Mouse (Mus musculus) kidney, postnatal 25 days (tissue): ENCODE measurements around the gene Ccdc54.
A peak's percentile ranks its signal among the peaks of the same experiment; 100 is the strongest.

ENCODE experiments used
- DNase-seq, 2 experiments: peaks; one replicate each; pipeline ENCODE4 v3.0.0; 2021; ENCODE audit warnings: mixed read lengths in 2 of 2

Gene Ccdc54

DNA sequence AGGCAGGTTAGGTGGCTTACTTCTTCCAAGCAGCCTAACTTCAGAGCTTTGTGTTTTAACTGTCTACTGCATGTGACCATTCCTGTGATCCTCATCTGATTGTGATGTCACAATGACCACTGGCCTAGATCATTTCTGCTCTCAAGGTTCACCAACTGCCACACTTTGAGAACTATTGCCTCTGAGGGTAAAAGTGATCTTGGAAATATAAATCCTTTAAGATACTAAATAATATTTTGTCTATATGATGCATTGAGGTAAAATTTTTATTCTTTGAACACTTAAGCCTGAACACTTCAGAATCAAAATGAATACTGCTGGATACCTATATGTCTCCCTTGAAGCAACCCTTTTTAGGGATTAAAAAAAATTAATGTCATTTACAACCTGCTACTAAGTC lies at the start of gene Ccdc54:
Gene Ccdc54, minus strand, starts transcription at position 101 of the 400 bp plus-strand sequence.
- no peak for DNase-seq

DNA sequence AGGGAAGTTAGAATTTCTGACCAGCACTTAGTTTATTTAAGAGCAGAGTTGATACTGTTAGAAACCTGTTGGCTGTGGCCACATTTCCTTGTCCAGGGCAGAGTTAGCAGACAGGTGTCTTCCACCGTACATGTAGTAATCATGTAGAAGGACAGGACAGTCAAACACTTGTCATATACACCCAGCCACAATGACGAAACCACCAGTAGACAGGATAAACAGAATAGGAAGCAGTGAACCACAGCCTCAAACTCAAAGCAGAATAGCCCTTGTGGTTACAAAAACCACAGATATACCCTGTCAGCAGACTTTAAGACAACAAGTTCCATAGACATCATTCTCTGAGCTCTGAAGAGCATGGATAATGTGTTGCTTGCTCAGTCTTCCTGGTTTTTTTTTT lies 41.6 kb upstream of the Ccdc54 start:
- no peak for DNase-seq

DNA sequence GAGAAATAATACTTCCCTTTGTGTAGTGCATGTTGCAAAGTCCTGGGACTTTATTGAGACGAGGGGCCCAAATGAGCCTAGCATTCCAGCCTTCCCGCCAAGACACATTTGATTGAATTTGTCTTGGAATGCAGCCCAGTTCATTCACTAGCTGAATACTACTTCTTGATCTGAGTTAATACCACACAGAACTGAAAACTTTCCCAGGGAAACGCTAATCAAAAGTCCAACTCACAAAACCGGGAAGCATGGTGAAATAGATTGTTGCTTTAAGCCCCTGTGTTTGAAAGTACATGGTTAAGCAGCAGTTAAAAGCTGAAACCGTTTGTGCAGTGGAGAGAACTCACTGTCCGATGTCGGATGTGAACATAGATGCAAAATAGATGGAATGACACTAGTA lies 24.6 kb upstream of the Ccdc54 start:
- DNase-seq, result no peak

DNA sequence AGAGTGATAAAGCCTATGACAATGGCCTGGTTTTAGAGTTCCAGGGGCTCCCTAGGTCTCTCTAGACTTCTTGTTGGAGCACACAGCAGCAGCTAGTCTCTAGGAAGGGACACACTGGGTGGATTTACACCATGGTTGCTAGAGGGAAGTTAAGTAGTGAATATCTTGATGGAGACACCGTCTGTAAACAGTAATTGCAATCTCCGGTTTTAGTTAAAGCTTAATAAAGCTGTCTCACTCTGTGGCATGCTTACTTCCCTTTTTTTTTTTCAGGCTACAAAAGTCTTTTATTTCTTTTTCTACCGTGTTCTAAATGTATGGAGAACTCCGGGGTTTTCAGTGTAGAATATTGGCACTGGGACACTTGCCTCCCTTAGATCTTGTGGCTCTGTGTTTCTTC lies 22.0 kb upstream of the Ccdc54 start:
- no peak for DNase-seq

DNA sequence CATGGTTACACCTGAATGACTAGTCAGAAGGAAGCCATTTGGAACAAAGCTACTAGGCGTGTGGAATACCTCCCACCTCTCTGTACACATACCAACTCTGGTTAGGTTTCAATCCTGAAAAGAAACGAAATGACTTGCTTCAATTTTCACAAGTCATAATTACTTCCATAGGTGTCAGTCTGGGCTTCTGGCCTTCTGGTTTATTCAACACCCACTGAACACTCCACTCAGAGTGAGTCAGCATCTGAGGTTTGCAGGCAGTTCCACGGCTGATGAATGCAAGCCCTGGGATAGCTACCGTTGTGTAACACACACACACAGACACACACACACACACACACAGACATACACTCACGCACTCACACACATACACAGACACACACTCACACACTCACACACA lies 19.6 kb upstream of the Ccdc54 start:
- DNase-seq, result no peak

DNA sequence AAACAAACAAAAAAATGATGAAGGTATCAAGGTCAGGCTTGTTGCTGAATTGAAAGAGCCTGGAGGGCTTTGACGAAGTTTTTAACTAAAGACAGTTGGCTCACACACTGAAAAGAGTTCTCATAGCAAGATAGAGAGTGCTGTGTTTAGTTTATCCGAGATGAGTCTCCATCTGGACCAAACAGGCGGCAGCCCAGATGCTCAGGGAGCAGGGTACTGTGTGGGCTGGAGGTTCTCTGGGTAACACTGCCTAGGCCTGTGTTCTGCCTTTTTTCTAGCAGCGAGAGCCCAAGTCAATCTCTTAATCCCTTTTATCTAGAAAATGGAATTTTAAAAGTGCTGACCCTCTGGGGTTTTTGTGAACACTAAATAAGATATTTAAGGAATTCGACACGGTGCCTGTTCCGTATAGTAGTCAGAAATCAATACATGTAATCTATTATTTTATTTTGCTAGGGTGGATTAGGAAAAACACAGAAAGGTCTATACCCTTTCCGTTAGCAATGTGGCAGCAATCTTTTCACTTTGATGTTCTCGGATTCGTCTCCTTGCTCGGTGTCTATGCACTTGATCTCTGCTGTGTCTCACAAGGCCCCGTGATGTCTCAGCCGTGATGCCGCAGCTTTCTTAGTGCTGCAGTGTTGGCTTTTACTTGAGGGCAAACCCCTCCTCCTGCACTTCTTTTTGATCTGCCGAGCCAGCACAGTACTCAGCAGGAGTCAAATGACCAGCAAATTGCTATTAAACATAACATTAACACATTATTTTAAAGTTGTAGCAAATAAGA lies 17.0 kb upstream of the Ccdc54 start:
- no peak for DNase-seq

DNA sequence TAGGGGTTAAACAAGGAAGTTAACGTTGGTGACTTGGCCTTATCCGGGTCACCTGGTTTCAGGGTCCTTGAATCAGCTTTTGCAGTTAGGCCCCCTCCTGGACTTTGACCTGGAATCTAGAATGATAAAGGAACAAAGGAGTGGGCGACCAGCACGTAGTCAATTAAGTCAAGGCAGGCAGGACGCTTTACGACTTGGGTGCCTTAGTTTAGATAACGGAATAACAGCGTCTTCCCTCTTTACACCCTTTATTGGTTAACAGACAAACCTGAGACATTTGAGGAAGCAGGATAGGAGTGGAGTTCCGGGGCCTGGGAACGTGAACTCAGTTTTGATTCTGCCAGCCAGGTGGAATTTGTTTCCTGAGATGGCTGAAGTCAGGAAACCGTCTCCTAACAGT lies 13.9 kb upstream of the Ccdc54 start:
- DNase-seq, result no peak

DNA sequence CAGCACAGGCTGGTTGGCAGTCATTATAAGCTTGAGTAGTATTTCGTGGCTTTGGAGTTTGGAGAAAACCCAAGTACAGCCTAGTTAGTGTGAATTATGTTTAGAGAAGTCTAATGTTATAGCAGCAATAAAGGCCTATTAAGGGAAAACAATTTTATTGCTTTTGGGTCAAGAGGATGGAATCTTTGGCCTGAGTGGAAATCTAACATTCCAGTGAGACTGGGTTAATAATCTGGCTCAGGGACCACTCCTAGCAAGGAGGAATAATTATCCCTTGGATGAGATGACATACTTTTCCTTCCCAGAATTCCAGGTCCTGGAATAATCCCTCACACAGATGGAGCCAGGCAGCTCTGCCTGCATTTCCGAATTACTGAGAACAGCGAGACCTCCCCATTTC lies 11.0 kb upstream of the Ccdc54 start:
- DNase-seq, result no peak

DNA sequence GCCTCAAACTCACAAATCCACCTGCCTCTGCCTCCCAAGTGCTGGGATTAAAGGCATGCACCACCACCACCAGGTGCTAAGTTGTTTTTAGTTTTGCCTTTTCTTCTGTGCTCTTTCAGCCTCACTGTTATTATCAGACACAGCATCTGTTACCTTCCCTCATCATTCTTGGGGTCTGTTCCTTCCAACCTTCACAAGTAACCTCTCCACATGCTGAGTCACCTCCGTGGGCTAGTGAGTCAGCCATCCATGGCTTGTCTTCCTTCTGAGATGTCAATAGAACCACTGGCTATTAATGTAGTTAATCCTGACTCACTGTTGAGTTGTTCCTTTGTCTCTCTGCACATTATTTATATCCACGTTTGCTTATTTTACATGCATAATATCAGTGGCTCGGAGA lies 9.7 kb upstream of the Ccdc54 start:
- no peak for DNase-seq

DNA sequence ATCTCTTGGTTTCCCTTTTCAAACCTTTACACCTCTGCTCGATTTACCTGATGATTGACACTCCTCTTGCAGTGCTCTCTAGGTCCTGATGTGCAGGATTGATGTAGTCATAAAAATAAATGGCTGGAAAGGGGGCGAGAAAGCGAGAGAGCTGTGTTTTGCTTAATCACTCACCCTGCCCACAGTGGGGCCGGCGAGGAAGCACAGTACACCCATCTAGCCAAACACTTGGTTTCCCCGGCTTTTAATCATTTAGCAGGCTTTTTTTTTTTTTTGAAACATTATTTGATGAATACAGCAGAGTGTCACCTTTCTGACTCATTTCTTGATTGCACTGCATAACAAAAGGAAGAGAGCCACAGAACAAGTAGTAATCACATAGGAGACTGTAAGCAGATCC lies 5.7 kb upstream of the Ccdc54 start:
- DNase-seq, result no peak

DNA sequence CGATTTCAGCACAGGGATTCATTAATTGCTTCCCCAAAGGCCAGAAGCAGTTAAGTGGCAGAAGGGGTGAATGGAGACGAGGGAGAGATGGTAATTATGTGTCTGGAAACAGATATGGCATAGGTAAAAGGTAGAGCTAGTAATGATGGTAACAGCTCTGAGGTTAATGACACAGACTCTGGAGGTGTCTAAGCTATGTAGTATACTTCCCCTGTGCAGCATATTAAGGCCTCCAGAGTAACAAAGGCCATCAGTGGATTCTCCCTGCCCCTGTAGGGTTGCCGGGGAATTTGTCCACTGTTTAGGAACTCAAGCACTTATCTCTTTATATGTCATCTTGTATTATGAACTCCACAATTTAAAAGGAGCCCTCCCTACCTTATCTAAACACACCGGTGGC lies 5.2 kb upstream of the Ccdc54 start:
- DNase-seq, result no peak

DNA sequence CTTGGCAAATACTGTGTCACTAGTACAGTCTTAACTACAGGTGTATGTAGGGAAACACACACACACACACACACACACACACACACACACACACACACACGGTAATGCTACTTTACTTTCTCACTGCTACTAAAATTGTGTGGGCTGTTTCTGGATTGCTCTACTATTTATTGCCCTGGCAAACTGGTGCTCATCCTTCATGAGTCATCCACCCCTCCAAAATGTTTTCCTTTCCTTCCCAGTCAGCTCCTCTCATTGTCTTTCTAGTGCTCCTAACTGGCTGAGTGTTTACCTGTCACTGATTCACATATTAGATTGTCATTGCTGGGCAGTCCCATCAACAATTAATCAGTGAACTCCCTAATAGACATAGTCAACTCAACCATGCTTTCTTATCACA lies 3.9 kb upstream of the Ccdc54 start:
- no peak for DNase-seq

DNA sequence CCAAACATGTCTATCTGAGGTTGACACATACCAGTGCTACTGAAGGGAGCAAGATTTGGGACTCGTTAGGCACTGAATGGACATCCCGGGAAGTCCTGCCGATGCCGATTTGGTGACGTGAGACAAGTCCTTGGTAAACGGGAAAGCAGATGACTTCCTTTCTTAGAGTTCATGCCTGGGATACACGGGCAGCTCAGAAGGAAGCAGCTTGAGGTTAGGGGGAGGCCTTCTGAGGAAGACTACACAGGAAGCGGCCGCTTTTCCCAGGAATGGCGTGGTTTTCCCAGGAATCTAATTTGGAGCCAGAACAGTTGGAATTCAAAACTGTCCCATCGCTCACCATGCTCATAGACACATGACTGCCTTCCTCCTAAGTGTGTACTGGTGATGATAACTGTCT lies 2.4 kb upstream of the Ccdc54 start:
- peak; percentile 15 to 53 for DNase-seq

DNA sequence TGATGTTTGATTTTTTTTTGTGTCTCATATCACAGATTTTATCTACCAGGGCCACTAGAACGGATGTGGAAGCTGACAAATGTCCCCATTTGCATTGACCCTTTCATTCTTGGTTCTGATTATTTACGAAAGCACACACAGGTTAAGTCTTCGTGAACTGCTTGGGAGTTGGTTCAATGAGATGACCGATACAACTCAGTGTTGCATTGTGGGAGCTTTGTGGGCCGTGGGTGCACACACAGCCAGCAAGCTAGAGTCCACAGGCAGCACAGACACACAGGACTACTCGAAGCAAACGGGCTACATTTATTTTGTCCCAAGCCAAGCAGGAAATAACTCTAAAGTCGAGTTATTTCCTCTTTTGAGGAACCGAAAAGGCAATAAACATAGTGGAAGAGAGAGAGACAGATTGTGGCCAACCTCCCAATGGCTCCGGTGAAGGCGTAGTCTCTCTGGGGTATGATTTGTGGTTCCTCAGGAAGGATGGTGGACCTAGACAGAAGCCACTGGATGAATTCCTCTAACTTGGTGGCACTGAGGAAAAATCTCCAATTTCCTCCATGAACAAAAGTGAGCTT lies 1.3 kb downstream of the Ccdc54 start:
- DNase-seq, result peak in 1 of 2 experiments; percentile 5

DNA sequence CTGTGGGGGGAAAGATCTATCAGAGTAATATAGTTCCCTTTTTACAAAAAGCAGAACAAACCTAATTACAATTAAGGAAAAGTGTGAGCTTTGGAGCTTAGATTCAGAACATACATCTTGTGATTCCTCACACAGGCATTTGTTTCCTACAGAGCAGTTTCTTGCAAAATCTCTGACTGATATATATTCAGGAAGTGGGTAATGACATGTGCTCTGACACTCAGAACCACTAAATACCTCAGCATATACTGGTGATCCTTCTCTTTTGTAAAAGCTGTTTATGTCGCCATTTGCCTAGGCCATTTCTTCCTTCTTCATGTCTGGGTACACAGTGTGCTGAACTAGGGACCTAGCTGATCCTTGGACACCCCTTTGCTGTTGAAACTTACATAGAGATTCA lies 2.8 kb downstream of the Ccdc54 start:
- DNase-seq, result no peak

DNA sequence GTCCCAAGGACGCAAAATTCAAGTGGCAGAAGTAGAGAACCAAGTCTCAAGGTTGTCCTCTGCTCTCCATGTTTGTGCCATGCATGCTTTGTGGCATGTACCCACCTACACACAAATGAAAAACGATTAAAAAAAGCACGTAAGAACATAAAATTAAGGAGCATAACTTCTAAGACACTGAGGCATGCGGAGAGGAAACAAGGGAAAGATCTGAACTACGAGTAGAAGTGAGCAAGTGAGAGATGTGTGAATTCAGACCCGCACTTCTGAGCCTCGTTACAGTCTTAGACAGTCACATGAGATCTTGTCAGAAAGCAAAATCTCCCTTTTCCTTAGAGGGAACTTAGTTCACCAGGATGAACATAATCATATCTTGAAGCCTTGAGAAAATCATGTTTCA lies 3.8 kb downstream of the Ccdc54 start:
- no peak for DNase-seq

DNA sequence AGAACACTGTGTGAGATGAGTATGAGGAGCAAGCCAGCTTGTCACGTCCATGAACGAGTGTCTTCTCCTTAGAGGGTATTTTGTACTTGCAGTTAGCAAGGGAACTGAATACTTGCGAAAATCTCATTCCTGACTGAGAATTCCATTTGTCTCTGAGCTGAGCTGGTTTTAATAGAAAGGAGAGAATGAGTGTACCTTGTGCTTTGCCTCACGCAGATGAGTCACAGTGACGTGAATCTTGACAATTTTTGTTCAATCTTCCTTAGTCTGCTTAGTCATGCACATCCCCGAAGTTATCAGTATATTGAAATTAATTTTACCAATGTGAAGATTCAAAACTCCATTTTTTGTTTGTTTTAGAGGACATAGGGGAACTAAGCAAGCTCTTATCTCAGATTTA lies 12.6 kb downstream of the Ccdc54 start:
- DNase-seq, result no peak

DNA sequence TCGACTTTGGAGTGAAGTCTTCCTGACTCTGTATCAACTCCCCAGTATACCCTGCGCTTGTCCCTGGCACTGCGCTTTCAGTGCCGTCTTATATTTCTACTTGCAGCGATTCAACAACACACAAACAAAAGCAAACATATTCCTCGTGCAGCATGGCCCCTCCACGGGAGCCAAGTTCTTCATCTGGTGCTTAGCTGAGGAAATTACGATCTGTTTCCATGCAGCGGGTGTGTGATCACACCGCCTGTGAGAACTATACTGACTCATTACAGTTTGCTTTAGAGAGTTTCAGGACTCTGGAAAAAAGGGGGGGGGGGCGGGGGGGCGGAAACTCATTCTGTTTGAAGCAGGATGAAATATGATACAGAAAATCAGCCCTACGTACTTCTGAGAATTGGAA lies 18.4 kb downstream of the Ccdc54 start:
- DNase-seq, result no peak

DNA sequence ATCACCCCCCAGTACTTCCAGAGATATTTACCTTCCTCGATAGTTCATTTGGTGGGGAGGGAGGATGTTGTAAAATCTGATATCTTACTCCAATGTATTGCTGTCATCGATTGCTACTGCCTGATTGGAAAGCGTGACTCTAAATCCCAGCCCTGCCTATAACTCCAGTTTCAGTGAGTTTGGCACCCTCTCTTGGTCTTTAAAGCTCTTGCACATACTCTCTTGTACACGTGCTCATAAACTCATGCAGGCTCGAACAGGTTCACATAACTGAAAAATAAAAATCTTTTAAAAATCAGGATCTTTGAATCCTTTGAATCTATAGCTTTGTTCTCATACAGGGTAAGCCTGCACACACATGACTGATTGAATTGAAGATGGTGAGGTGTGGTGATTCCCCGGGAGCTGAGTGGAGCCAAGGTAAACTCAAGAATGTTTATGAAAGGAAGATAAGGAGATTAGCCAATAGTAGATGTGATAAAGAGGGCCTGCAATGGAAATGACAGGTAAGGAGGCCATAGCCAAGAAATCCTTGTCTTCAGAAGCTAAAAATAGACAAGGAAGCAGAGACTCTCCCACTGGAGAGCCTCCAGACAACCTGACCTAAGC lies 31.7 kb downstream of the Ccdc54 start:
- DNase-seq, result no peak

DNA sequence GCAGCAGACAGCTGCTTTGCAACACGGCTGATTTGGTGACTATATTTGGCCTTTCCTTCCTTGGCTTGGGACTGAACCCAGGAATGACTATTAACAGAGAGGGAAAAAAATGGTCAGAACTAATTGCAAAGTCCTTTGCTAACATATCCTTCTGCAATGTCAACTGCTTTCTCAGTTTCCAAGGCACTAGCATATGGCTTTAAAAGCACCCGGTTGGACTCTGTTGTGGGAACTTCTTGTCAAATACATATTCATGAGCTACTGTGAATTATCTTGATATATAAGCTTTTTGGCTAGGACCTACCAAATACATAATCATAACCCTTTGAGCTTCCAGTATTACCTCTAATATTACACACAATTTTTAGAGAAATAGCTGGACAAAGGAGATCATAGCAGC lies 37.1 kb downstream of the Ccdc54 start:
- DNase-seq, result no peak

DNA sequence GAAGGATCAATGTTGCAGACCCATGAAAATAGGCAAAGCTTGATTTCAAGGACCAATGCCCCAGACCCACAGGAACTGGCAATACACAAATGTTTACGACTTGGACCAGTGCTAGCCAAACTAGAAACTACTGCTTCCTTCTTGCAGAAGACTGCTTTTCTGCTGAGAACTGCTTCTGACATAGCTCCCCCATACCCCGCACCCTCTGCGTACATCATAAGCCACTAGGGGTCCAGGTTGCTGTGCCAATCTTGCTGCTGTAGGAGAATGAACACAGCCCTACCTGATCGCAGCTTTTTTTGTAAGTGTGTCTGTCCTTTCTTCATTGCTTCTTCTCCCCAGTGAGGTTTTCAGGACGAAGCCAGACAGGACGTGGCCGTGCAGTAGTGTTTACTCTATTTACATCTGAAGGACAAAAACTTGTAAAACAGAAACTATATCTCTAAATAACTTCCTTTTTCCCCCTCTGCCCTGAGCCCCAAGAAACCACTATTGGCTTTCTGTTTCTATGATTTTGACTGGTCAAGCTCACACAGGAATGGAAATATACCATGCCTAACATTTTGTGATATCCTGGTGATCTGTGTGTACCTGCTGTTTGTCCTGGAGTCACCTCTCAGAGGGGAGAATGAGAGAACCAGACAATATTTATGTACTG lies 39.0 kb downstream of the Ccdc54 start:
- DNase-seq, result no peak

DNA sequence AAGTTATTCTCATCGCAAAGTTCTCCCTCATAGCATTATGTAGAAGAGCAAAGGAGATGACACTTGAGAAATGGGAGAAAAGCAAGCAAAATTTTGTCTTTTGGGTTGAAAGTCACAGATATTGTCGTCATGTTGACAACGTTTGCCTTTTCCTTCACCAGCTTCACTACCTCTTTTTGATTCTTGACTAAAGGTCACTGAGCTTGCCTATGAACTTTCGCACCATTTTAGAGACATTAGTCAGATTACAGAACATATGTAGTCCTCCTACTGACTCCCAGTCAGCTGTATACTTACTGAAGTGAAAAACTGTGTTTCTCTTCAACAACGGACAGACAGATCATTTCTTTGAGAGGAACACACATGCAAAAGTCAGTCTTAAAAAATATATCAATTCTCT lies 40.0 kb downstream of the Ccdc54 start:
- DNase-seq, result no peak

DNA sequence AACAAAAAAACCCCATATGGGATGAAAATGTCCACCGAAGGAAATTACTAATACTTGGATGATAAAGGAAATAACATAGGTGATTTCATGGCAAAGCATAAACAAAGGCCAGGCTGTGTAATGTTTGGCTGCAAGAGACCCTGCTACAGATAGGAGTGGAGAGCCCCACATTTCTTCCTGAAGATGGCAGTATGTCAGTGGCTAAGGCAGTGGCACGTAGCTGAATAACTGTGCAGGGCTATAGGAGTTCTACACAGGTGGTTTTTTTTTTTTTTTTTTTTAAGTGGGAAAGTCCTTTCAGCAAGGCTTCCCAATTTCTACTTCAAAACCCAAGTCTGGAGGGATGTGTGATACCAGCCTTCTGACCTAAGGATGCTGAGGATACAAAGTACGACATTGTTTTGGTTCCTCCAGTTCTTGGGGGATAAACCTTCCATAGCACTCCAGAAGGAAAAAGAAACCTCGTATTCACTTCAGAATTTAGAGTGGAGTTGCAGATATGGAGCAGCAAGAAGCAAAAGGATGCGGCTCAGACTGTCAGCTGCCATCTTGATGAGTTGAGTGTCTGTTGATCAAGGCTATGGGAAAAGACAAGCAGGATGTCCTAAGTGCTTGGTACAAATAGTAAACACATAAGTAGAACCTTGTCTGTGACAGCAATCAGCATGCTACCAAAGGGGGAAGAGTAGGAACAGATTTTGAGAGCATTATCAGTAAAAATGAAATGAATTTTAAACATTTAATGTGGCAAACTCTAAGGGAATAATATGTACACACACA lies 48.2 kb downstream of the Ccdc54 start:
- no peak for DNase-seq
